Mouse (Mus musculus) MEL (cell line): ENCODE measurements at regions not wholly inside any gene's neighbourhood (a gene's known extent, or its start where the extent isn't known, plus 50 kb on each side); places are given as distances from the start of the nearest gene placed in this dataset.

Experiments used
- CTCF ChIP-seq, 3 experiments: IDR thresholded peaks in 2 of 3; conservative IDR thresholded peaks in 1 of 3; 2 replicates each; pipeline ENCODE4 v1.5.1; 2011 to 2012; ENCODE audit warnings: low read length in 3 of 3, low read depth in 2 of 3, mild to moderate bottlenecking in 2 of 3, improper control_type of control experiment in 1 of 3, inconsistent platforms in 1 of 3, mixed read lengths in 1 of 3, moderate library complexity in 1 of 3; ENCODE audit not compliant: control insufficient read depth in 1 of 3, insufficient read depth in 1 of 3, poor library complexity in 1 of 3, severe bottlenecking in 1 of 3
- GATA1 ChIP-seq: IDR thresholded peaks from 2 replicates; pipeline ENCODE4 v1.6.1; 2011; ENCODE audit warnings: low read depth, low read length, improper control_type of control experiment
- KAT2A ChIP-seq: conservative IDR thresholded peaks from 2 replicates; pipeline ENCODE4 v1.6.1; 2012; ENCODE audit warnings: low read depth, low read length, improper control_type of control experiment, inconsistent platforms
- MAFK ChIP-seq: IDR thresholded peaks from 2 replicates; pipeline ENCODE4 v1.6.1; 2011; ENCODE audit warnings: low read depth, mild to moderate bottlenecking, low read length, improper control_type of control experiment, borderline replicate concordance
- MAX ChIP-seq: IDR thresholded peaks from 2 replicates; pipeline ENCODE4 v1.6.1; 2011; ENCODE audit warnings: low read length, improper control_type of control experiment
- SMC3 ChIP-seq: IDR thresholded peaks from 2 replicates; pipeline ENCODE4 v1.6.1; 2011; ENCODE audit warnings: low read depth, low read length, improper control_type of control experiment
- TBP ChIP-seq: IDR thresholded peaks from 2 replicates; pipeline ENCODE4 v1.8.0; 2011; ENCODE audit warnings: low read depth, low read length, improper control_type of control experiment
- ZMIZ1 ChIP-seq: IDR thresholded peaks from 2 replicates; pipeline ENCODE4 v1.6.1; 2012; ENCODE audit warnings: low read depth, mild to moderate bottlenecking, inconsistent platforms, low read length, improper control_type of control experiment, moderate library complexity

DNA sequence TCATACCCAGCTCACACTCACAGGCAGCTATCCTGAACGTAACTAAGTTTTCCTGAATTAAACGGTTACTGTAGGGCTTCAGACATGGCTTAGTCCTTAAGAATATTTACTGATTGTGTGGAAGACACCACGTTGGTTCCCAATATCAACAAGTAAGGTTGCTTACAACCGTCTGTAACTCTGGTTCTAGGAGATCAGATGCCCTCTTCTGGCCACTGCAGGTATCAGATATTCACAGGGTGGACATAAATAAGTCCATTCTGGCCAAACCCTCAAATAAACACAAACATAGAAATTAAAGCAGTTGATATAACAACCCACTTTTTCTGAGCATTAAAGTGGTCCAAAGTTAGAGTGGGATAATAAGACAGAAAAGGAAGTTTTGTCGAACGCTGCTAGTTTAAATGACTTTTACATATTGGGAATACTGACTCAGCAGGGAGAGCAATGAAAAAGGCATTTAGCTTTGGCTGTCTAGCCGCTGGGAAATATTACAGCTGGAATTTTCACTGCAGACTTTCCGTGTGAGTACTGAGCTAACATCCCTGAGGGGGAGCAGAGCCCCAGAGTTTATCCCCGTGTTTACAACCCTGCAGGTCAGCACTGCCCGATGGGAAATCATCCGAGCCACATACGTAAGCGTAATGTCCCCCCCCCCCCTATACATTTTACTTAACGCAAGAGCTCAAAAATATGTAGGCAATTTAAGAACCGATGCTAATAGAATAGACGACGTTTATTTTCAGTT lies 264.4 kb downstream of the Pou4f1 start:
- no peak for TF ChIP-seq TBP
- no peak for TF ChIP-seq GATA1
- no peak for TF ChIP-seq MAFK
- no peak for TF ChIP-seq ZMIZ1
- no peak for TF ChIP-seq CTCF (IDR thresholded peaks at IDR 0.05 in 2 of 3, conservative IDR thresholded peaks at IDR 0.05 in 1 of 3; ENCODE audit: control insufficient read depth in 1 of 3, insufficient read depth in 1 of 3, low read depth in 2 of 3, low read length in 3 of 3, poor library complexity in 1 of 3, severe bottlenecking in 1 of 3)
- no peak for TF ChIP-seq KAT2A
- no peak for TF ChIP-seq SMC3
- no peak for TF ChIP-seq MAX
